Mouse (Mus musculus): ENCODE measurements at regions not wholly inside any gene's neighbourhood (a gene's known extent, or its start where the extent isn't known, plus 50 kb on each side); places are given as distances from the start of the nearest gene placed in this dataset.

- DNase-seq (ENCODE audit: low spot score) = no peak
Observed at GRCm38 (mm10) chr2:178930125-178930524, 499.8 kb downstream of the Cdh26 start.

- no peak for DNase-seq (ENCODE audit: low spot score)
Observed at GRCm38 (mm10) chr2:178948471-178948870, 493.8 kb upstream of the Cdh4 start.

GRCm38 (mm10) chr2:178949103-178949502, 493.1 kb upstream of the Cdh4 start:
- DNase-seq (ENCODE audit: low spot score) = no peak

- DNase-seq (ENCODE audit: low spot score) = no peak
Observed at GRCm38 (mm10) chr2:178950304-178950703, 491.9 kb upstream of the Cdh4 start.

DNA sequence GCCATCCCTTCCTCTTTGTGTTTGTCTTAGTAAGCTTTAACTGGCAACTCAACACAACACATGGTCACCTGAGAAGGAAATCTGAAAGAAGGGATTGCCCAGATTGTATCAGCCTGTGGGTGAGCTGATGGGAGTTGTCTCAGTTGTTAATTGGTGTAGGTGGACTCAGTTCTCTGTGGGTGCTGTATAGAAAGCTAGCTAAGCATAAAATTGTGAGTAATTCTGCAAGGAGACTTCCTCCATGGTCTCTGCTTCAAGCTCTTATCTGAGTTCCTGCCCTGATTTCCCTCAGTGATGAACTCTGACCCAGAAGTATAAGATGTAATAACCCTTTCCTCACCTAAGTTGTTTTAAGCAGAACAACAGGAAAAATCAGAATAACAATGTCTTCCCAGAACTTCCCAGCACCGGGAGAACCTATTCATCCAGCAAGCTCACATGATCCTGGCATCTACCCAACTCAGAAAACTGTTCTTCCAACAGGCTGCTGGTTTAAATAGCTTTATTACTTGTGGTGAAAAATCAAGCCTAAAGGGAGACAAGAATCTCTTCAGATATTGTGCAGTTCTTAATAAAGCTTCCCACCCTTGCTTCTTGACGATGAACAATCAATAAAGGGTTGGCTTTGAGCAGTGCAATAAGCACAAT, 487.7 kb upstream of the Cdh4 start:
- no peak for DNase-seq (ENCODE audit: low spot score)

- DNase-seq (ENCODE audit: low spot score) = no peak
Observed at GRCm38 (mm10) chr2:178958829-178959228, 483.4 kb upstream of the Cdh4 start.

DNA sequence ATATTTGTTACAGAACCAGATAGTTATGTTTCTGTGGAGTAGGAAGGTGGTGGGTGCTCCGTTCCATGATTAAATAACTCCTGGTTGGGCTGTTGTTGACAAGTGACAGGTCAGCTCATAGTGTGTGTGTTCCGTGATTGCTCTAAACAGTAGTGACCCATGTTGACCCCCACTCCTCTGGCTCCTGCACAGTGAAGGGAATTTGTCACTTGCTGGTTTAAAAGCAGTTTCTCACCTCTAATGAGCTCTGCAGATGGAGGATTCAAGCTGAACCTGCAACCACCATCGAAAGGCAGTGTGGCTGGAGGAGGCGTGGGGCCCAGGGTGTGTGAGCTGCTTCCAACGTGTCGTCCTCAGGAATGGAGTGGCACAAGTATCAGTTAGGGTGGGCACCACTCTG, 482.6 kb upstream of the Cdh4 start:
- no peak for DNase-seq (ENCODE audit: low spot score)

DNA sequence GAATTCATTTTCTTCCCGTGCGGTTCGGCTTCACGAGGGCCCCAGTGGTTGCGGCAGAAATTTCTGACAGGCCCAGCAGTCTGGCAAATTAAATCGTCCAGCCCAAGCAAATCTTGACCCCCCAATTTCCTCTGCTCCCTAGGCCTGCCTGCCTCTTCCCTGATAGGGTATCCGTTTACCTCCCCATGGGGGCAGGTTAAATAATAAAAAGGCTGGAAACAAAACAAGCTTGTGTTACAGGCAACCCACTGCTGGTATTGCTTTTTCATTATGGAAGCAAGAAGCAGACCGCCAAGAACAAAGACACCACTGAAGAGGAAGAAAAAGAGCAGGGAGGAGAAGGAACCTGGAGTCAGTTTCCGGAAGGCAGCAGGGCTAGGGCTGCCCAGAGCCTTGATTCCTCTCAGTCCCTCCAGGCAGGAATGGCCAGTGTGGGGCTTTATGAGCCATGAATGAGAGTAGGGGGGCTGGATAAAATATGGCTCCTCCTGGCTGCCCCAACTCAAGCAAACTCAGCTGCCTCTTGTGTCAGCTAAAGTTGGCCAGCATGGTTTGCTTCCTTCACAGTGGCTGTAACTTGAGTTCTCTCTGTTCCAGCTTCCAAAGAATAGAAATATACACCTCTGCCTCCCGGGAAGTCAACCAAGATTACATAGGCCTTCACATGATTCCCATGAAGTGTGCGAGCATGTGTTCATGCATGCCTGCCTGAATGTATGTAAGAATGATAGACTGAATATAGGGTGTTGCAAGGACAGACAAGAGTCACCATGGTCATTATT, 474.5 kb upstream of the Cdh4 start:
- no peak for DNase-seq (ENCODE audit: low spot score)

DNA sequence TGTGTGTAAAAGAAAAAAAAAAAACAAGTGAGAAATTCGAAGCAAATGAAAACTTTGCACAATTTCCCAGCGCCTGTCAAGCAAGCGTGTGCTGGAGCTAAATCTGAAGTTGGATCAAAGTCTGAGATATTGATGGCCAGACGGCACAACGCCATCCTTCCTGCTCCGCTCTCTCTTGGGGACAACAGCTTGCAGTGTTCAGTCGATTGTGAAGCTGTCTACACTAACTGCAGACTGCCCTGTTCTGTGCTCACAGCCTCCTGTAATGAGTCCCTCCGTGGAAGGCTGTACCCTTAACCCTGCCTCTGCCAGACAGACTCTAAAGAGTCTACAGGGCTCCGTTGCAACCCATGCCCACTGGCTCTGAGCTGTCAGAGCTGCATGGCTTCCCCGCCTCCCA, 472.5 kb upstream of the Cdh4 start:
- DNase-seq (ENCODE audit: low spot score) = no peak

DNA sequence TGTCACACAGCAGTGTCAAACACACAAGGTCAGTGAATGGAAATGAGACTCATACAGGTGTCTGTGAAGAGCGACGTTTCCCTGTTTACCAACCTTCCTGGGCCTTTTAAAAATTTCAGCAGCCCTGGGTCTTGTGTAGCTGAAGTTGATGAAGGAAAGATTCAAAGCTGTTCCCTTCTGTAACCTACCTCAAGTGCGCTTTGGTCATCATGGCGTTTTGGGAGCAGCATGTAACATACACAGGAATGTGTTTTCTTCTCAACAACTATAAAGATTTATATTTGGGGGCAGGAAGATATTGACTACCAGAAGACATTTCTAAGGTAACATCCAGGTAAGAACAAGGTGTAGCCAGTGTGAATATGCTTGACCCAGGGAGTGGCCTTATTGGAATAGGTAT, 466.9 kb upstream of the Cdh4 start:
- DNase-seq (ENCODE audit: low spot score) = no peak

GRCm38 (mm10) chr2:178976046-178976445, 466.2 kb upstream of the Cdh4 start:
- DNase-seq (ENCODE audit: low spot score) = no peak

- no peak for DNase-seq (ENCODE audit: low spot score)
Observed at GRCm38 (mm10) chr2:178976495-178976894, 465.7 kb upstream of the Cdh4 start.

DNA sequence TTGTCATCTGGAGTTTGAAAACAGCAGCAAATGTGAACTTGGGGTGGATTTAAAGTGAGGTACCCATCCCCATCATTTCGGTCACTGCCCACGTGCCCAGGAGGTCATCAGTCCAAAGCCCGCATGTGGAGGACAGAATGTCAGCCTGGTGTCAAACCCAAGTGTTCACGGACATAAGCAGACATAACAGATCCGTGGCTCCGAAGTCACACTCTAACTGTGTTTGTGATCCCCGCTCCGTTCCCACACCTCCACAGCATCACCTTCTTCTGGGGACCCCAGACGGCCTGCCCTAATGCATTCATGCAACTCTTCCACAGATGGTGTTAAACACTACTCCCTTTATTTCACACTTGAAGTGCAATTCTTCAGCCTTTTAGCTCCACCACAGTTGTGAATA, 462.8 kb upstream of the Cdh4 start:
- DNase-seq (ENCODE audit: low spot score) = no peak

DNA sequence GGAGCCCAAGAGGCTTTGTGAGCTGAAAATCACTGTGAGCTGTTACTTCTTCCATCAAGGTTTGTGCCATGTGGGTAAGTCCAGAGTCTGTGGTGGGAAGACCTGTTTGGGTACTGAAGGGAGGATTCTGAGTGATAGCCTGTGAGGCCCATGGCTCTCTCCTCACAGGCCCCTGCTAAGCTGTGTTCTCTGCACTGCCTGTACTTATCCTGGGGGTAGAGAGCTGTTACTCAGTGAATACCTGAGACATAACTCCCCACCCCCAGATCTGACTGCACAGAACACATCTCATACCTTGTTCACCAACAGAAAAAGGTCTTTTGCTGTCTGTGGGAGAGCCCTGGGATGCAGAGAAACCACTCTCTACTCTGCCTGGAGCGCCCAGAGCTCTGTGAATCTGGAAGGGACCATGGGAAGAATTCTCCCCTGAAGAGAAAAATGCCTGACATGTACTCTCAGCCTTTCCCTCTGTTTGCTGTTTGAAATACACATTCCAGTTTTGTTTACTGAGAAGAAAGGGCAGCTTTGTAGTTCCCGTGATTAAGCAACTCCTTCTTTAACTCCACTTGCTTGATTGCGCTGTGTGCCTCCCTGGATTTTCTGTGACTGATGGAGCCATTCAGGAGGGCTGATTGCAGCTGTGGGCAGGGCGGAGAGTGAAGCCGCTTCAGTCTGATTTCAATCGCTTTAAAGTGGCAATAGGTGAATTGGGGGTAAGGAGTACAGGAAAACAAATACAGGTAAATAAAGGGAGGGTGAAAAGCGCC, 460.3 kb upstream of the Cdh4 start:
- DNase-seq (ENCODE audit: low spot score) = no peak

DNA sequence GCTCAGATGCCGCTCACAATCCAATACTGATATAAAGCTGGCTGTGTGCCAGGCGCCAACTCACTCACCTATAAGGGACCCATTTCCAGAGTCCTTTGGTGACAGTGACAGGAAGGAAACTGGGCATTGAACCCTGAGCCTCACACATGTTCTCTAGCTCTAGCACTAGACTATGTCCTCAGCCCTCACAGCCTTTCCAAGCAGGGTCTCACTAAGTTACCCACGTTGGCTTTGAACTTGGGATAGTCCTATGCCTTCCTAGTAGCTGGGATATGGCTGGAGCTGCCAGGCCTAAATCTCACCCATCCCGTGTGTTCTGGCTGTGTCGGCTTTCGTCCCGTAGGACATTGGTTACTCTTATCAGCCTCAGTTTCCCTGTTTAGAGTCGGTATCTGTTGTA, 458.4 kb upstream of the Cdh4 start:
- no peak for DNase-seq (ENCODE audit: low spot score)

DNA sequence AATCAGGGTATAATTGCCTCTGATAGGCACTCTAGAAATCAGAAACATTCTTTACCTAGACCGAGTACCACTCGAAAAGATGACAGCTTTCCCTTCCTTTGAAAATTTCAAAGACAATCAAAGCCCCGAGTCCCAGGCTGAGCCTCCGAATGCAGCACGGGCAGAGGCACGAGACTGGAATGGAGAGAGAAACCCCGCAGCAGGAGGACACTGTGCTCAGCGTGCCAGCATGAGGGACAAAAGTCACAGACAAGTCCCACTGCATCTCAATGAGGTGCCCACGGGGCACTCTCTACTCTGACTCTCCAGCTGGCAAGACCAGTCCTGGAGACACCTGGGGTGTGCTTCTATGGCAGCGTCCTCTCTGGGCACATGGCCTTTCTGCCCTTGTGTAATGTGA, 454.3 kb upstream of the Cdh4 start:
- no peak for DNase-seq (ENCODE audit: low spot score)

DNA sequence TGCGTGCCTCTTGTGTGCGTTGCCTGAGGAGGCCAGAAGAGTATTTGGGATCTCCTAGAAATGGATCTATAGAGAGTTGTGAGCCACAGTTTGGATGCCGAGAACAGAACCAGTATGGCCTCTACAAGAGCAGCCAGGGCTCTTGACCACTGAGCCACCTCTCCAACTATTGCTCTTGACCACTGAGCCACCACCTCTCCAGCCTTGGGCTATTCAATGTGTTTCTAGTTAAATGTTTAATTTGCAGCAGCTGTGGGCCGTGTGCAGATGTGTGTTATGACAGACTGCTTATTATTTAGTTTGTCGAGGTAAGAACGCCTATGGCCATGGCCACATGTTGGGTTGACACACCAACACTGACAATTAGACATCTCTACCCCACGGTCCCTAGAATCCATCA, 452.9 kb upstream of the Cdh4 start:
- no peak for DNase-seq (ENCODE audit: low spot score)

- no peak for DNase-seq (ENCODE audit: low spot score)
Observed at GRCm38 (mm10) chr2:178989784-178990183, 452.4 kb upstream of the Cdh4 start.

GRCm38 (mm10) chr2:178990959-178991358, 451.3 kb upstream of the Cdh4 start:
- DNase-seq (ENCODE audit: low spot score) = no peak

DNA sequence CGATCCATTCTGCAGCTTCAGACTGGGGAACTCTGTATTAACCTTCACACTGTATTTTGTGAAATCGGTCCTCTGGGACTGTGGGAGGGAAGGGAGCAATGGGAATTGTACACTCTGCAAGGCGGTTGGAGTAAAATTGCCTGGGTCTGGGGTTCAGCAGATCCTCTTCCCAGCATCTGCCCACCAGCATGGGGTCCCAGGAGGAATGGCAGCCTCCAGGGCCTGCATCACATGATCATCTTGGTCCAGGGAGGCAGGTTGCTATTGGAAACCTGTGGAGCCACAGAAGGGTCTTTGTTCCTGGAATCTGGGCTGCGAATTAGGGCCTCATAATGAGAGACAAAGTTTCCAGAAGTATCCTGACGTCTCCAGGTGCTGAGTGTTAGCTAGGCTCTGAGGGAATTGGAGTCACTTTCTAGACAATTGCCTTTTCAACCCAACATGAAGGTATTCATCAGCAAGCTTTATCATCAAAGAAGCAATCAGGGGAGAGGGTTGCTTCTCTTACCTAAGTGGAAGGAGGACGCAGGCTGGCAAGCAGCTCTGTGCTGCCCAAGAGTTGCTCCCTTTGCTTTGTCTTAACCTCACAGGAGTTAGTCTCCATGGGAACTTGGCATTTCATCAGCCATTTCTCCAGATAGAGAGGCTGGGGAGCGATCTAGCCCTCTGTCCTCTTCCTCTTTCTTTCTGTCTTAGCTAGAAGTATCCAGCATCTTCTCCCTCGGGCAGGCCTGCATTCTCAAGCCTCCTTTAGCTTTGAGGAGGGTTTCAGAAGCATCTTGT, 449.7 kb upstream of the Cdh4 start:
- DNase-seq (ENCODE audit: low spot score) = no peak

DNA sequence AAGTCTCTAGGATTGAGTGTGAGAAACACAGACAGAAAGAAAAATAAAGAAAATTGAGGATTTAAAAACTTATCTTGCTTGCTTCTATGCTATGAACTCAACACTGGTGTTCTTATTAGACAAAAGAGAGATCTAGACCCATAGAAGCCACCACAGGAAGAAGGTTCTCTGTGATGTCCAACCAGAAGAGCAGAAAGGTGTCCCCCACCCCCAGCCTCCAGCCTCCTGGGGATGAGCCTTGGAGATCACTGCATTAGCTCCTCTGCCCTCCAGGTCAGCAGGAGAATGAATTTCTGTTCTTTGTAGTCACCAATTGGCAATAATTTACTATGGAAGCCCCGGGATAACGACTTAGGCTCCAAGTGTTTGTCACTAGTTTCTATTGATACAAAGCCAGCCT, 444.3 kb upstream of the Cdh4 start:
- DNase-seq (ENCODE audit: low spot score) = no peak

GRCm38 (mm10) chr2:179000448-179001081, 441.7 kb upstream of the Cdh4 start:
- no peak for DNase-seq (ENCODE audit: low spot score)
